Mouse (Mus musculus) lung, postnatal 14 days (tissue): ENCODE measurements around the gene Gprc5d.

Experiments
- DNase-seq: peaks from one replicate; pipeline ENCODE4 v3.0.0; 2021

Gene Gprc5d

DNA sequence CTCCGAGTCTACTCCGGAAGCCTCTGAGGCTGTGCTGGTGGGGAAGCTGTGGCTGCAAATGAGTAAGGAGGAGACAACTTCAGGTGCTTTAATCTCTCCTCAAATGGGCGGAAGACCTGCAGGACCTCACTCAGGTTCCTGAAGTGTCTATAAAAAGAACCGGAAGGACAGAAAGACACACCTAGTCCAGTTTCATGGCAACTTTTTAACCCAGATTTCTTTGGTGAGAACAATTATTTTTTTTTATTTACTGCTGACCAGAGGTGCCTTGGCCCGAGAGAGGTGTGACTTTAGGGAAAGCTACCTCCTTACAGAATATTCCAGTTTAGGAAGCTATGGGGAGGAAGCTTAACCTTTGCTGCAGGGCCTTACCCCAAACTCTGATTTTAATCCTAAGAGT is at the start of gene Gprc5d:
Gene Gprc5d (minus strand): TSS at position 101 of the 400 bp plus-strand sequence.
- no peak for DNase-seq

DNA sequence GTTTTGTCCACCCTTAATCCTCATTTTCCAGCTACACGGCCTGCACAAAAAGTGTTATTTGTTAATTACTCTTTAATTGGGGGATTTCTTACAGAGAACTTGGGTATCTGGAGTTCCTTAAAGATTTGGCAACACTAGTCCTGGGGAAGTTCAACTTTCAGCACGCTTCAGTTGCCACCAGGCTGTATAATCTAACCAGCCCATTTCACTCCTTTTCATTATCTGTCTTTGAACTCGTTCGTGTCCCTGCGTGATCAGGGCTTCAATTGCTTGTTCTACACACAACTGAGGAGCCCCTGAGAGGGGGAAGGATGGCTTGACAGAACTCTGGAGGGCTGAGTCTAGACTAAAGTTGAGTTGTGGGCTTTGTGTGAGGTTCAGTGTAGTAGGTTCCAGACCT is 48.6 kb upstream of the Gprc5d start:
- no peak for DNase-seq

DNA sequence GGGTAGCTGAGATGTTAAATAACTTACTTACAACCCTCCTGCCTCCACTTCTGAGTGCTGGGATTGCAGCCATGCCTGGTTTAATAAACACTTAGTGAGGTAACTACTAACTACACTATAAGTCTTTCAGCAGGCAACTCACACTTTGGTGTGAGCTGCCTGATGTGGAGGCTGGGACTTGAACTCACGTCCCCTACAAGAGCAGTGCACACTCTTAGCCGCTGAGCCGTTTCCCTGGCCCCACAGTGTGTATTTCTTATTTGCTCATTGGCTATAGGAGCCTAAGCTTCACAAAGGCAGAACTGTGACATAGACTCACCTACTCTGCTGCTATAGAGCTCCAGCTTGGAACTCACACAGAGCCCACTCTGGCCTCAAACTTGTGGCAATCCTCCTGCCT is 48.2 kb upstream of the Gprc5d start:
- no peak for DNase-seq

DNA sequence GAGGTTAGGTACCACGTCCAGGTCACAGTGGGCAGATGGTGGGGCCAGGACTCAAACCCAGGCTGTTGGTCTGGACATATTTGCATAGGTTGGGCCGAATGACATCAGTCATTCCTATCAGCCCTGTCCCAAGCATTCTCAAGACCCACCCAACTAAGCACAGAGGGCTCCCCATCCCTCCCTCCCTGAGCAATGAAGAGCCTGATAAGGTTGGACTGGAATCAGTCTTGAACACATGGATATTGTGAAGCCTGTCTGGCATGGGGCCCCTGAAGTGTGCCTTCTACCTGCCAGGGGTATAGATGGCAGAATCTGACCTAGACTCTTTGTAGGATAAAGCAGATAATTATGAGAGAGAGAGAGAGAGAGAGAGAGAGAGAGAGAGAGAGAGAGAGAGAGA is 47.6 kb upstream of the Gprc5d start:
- no peak for DNase-seq

DNA sequence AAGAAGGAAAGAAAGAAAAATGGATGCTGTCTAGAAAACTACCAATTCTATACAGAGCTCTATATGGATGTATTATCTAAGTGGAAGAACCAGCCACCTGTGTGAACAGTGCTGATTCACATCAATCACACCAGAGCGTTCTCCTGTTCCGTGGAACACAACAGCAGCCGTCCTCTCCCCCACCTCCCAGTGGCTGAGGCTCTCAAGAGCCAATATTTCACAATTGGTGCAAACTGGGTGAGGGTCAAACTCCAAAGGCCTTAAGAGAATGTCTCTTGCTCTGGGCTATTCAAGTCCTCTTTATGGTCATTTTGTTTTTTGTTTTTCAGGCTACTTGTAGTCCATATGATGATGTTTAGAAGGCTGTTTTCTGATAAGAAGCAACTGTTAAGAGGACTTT is 47.1 kb upstream of the Gprc5d start:
- DNase-seq = no peak

DNA sequence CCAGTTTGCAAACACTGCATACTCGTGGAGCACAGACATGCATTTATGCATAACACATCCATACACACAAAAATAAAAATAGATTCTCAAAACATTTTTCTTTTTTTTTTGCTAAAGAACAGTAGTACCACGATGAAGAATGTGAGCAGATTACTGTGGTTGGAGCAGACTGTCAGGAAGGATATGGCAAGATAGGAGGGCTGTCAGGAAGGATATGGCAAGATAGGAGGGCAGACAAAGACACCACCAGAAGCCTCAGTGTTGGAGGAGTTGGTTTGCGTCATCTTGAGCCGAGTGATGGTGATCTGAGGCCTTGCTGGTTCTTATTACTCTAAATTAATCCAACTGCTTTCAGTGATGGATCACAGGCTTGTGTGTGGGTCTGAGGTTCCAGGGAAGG is 44.8 kb upstream of the Gprc5d start:
- no peak for DNase-seq

DNA sequence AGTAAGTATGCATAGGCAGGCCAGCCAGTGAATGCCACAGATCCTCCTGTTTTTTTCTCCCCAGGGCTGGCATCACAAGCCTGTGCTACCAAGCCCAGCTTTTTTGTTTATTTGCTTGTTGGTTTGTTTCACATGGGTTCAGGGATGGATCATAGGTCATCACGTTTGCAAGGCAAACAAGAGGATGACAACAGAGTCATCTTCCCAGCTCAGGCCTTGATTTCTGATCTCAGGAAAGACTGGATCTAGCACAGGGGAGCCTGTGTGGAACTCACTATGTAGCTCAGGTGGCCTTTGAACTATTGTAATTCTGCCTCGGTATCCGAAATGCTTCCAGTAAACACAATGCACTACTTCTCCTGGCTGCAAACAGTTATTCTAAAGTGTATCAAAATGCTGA is 44.2 kb upstream of the Gprc5d start:
- DNase-seq = no peak

DNA sequence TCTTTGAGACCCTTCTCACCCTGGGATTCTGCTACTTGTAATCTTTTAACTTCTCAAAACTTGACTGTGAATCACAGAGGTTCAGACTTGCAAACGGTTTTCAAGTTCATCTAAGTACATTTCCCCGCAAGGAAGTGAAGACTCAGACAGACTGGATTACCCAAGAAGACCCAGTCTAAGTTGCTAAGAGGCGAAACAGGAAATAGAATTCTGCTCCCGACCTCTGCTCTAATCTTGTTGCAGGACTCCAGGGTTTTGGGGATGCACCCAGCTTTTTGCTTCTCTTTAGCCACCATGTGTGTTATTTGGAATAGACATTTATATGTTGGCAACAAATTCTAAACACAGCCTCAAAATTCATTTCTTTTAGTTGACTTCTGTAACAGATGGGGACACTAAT is 43.3 kb upstream of the Gprc5d start:
- no peak for DNase-seq

DNA sequence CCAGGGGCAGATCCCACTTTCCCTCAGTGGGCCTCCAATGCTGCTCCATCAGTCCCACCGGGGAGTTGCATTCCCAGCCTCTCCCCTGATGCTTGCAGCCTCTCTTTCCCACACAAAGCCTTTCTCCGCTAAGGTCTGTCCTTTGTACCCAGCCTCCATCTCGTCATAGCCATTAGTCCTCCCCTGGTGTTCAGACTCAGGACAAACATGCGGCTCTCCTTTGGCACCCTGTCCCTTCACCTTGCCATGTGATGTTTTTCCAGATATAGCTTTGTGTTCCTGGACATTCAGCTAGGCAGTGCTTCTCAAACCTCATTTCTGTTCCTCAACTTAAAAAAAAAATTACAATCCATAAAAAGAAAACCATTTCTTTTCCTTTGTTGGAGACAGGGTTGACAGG is 40.4 kb upstream of the Gprc5d start:
- DNase-seq = no peak

DNA sequence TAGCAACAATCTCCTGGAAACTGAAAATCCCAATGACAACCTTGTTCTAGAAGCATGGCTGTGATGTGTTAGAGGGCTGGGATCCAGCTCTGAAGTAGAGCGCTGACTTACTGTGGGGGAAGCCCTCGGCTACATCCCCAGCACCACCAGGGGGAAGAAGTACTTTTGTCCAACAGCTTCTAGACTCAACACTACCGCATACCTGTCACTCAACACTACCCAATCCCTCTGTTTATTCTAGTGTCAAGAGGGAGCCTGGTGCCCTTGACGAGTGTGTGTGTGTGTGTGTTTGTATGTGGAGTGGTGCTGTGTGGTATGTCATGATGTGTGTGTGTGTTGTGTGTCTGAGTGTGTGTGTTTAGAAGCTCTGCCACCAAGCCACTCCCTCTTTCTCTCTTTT is 39.4 kb upstream of the Gprc5d start:
- DNase-seq = no peak

DNA sequence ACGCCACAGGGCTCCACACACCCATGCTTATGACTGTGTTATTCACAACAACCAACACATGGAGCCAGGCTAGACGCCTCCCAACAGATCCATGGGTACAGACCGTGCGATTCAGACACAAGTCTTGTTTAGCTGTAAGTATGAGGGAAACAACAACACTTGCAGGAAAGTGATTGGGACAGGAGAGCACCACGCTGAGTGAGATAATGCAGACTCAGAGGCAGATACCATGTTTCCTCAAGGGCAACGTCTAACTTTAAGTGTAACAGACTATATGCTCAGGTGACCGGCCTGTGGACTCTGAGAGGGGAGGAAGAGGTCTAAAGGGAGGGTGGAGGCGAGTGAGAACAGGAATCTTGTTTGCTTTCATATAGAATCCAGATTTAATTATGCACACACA is 38.5 kb upstream of the Gprc5d start:
- DNase-seq = no peak

DNA sequence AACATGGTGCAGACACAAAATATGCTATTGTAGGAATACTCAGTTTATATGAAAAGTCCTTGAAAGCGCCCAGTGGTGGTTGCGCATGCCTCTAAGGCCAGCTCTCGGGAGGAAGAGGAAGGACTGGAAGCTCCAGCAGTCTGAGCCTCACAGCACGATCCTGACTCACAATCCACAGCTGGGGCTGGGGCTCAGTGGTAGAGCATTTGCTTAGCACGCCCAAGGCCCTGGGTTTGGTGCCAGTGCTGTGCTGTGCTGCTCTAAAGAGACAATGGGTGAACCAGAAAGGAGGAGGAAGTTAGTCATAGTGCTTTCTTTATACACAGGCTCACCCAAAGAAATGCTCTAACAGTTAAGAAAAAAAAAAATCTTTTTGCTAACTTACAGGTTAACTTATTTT is 35.6 kb upstream of the Gprc5d start:
- DNase-seq = no peak

DNA sequence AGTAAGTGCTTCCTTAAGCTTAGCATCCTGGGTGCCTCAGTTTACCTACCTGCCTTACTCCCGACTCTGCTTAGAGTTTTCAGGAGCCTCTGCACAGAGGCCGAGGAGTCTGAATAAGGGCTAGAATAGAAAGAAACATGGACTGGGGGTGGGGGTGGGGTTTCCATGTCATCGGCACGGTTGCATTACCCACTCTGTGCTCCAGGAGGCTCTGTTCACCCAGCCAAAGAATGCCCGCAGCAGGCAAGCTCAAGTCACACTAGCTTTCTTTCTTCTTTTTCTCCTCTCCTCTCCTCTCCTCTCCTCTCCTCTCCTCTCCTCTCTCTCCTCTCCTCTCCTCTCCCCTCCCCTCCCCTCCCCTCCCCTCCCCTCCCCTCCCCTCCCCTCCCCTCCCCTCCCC is 32.2 kb upstream of the Gprc5d start:
- peak; percentile 29 for DNase-seq

DNA sequence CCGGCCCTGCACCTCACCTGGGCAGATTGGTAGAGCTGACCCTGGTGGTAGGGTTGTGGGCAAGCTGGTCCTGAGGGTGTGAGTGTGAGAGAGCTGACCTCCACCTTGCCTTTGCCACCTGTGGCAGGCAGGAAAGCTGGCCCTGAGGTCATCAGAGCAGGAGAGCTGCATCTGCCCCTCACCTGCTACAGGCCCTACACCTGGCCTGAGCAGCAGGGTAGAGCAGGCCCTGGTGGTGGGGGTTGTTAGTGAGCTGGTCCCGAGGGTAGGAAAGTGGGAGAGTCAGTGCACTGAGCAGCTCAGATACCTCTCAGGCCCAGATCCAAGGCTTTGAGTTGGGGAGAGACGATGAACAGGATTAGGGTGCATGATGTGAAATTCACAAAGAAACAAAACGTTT is 31.6 kb upstream of the Gprc5d start:
- no peak for DNase-seq

DNA sequence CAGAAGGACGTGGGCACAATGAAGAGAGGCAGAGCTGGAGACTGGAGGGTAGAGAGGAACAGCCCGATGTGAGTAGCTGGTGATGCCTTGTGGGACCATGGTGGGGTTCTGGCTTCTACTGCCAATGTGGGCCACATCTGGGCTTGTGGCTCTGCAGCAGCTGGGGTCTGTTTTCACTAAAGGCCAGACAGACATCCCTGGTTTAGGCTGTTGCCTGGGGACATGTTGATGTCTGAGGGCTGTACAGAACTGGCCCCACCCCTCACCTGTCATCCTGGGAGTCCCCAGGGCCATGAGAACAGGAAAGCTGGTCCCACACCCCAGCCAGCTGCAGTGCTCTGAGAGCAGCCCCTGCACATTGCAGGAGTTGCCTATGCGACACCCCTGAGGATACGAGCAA is 31.1 kb upstream of the Gprc5d start:
- DNase-seq = no peak

DNA sequence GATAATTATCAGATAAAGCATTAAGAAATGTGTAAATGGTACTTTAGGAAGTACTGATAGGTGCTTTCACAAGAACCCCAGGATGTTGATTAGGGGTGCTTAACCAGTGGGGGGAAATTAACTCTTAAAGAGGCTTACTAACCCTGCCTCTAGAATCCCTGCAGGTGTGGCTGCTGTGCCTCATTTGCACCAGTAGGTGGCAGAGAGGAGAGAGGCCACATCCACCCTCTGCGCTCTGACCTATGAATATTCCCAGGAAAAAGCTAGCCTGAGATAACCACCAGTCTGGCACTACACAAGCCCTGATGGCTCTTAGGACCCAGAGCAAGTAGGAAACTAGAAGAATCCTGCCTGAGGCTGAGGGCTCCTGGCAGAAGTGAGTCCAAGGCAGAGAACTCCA is 30.4 kb upstream of the Gprc5d start:
- DNase-seq = peak; percentile 43

DNA sequence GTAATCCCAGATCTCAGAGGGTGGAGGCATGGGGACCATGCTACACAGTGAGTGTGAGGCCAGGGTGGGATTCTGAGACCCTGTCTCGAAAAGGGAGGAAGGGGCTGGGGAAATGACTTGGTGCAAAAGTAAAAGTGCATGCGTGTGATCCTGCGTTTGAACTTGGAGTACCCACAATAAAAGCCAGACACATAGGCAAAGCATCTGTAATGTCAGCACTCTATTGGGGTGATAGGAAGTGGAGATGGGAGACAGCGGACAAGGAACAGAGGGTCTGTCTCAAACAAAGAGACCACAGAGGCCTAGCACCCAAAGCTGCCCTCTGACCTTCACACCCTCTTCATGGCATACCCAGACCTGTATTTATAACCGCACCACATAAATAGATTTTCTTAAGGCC is 27.9 kb upstream of the Gprc5d start:
- no peak for DNase-seq

DNA sequence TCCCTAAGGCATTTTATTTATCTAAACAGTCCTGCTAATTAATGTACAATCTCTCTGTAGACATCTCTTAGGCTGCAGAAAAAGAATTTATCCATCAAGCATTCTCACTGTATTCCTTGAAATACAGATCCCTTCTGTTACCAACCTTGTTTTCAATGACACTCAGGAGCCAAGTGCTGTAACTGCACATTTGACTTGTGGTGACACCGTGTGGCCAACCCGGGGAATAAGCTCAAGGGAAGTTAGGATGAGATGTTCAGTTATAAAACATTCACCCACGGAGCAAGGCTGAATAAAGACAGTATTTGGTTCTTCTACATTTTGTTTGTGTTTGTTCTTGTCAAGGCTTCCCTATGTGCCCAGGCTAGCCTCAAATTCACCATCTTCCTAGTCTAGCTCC is 26.4 kb upstream of the Gprc5d start:
- peak; percentile 35 for DNase-seq

DNA sequence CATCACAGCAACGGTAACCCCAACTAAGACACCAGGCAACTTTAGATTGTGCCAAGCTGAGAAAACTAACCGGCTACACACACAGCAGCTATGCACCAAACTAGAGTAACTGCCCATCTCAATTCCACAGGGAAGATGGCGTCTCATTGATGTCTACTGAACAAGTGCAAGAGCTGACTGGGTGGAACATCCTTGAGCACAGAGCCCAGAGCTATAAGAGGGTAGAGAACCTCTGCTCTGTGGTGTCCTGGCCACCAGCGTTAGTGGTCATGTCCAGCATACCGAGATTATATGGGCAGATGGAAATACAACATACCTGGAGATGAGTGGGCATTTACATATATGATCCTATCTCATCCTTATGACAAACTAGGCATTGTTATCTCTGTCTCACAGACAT is 25.1 kb upstream of the Gprc5d start:
- no peak for DNase-seq

DNA sequence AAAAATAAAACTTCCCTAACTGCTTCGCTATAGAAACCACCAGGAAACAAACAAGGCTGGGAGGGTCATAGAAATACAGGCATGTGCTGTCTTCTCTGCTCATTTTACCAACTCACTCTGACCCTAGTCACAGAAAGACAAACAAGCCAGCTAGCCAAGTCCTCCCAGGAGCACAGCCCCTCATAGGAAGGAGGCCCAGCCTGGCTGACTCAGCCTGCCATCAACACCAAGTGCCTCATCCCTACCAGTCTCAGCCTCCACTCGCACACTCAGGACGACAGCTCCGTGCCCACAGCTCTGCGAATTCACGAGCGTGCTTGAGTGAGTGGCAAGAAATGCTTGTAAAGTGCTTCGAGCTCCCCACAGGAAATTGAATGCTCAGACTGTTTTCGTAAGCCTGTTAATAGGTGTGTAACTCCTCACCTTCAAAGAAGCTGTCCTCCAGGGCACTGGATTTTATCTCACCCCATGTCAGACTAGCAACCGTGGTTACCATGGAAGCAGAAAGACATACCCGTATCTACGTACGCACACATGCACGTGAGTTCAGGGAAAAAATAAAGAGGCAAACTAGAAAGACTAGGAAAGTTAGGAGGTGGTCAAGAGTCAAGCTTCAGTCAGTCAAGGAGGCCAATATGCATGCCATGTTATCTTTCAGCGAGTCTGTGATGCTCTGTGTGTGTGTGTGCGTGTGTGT is 23.5 kb upstream of the Gprc5d start:
- no peak for DNase-seq

DNA sequence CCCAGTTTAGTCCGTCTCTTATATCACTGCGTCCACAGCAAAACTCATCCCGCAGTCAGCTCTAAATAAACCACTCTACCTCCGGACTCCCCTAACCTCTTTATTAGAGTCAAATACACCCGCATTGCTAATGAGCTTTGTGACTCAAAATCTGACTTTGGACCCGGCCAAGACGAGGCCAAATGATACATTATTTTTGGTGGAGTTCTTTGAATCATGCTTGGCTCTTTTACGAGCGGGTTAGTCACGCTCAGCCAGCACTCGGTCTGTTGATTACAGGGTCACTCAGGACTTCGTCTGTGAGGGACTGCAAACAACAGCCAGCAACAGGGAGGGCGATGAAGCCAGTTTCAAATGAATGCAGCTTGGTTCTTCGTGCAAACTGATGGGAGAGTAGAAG is 20.7 kb upstream of the Gprc5d start:
- DNase-seq = no peak

DNA sequence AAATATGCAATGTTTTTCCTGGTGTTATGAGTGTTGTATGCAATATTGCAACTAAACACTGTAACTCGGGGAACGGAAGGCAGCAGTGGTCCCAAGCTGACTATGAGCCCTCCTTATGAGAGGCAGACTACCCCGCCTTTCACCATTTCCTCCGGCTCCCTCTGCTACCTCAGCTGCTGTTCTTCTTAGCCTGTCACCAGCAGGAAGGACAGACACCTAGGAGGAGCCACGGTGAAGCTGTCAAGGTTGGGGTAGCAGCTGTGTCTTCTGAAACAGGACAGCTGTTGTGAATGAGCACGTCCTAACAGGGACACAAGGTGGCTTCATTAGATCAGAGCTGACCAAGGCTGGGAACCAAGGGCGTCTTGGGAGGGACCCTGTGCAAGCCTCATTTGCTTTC is 20.1 kb upstream of the Gprc5d start:
- DNase-seq = peak; percentile 28

DNA sequence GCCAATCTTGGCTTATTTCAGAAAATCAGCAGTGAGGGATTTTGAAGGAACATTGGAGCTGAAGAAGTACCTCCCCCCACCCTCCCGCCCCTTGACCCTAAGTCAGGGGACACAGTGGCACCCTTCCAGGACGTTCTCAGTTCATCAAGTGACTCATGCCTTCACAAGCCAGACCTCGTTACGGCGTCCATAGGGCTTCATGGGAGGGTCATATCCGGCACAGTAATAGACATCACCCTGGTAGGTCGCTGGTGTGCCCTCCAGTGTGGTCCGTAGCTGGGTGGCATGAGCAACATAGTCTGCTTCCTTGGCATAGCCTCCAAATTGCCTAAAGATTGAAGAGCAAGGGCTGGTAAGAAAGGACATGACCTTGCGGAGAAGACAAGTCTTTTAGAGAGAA is 19.7 kb upstream of the Gprc5d start:
- peak; percentile 64 for DNase-seq

DNA sequence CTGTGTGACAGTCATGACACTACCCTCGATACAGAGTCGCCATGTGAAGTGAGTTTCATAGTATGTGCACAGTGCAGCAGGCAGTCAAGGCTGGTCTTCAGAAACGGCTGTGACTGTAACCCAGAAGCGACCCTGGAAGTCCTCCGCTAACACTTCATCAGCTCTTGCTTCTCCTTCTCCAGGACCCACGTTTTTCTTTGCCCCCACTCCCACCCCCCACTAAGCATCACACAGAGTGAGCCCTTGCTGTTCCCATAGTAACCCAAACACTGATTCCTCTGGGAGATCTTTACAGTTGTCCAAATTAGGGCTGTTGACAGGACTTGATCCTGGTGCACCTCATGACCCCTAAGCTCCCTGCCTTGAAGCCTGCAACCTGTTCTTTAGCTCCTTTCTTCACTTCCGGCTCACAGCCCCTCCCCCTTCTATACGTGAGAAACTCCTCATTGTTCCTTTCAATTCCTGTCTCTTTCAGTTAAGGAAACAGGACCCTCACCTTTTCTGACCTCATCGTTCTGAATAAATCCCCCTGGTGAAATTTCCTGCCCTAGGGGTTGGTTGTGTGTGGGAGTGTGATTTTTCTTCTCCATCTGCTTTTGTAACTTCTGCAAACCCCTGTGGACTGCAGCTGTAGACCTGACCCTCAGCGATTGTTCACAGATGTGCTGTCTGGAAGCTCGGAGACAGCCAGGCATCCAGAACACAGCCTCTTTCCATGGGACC is 18.5 kb upstream of the Gprc5d start:
- DNase-seq = no peak

DNA sequence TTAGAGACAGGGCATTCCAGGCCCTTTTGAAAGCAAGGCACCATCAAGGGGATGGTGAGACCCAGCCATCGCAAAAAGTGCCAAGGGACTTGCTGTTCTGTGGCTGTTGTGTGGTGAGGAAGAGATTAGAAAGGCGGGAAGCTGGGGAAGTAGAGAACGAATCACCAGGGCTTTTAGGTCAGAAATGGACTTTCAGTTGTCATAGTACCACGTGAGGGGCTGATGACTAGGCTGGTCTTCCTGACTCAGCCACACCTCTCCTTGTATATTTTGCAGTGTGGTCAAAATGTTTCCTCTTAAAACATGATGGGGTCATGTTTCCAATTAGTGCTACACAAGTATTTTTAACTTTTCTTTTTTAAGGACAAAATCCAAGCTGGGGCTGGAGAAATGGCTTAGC is 17.7 kb upstream of the Gprc5d start:
- DNase-seq = no peak
